ENCODE assay signal across 9 mouse cellular contexts in the genomic region with DNA sequence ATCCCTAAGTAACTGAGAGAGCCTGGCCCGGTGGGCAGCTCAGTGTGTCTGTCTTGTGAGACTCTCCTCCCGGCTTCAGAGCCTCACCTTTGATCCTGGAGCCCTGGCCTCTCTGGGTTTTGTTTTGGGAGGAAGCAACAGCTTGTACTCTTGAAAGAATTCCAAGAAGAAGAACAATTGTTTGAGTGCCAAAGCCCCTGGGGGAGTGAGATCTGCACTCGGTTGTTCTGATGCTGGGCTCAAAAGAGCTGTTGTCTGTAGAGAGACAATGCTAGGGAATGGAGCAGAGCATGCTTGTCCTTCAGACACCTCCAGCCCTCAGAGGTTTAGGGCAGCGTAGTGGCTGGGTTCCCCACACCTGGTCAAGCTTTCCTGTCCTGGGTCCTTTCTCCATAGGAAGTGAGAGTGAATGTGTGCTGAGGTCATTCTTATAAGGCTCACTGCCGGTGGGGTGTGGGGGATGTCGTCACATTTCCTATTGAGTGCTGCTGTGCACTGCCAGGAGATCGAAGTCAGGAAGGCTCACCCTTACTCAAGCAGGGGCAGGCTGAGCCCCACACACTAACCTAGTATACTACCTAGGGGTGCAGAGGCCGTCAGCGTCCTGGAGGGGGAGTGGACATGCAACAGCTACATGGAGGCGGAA. TPM values are rescaled to one million over a fixed set of nuclear protein-coding genes. Genes with fewer than 3 reads are reported as not detected.
A peak's percentile ranks its signal among the peaks of the same experiment; 100 is the strongest.
DNase-seq lines count a peak whose midpoint lies in the region; ATAC-seq and TF ChIP-seq lines count a peak whose summit lies in the region.
"Had no signal": no experiment of that assay in that cellular context is flagged by ENCODE, and none has a peak within 500 bp of the region (broad histone marks: within the 10 kb centered on the region; RNA-seq: fewer than 3 reads in every experiment).

No protein-coding gene starts in this region.

- DNase-seq in hindbrain, embryonic 10.5 days (ENCODE audit: low spot score), result no peak
- no peak for DNase-seq in neural tube, embryonic 10.5 days (ENCODE audit: extremely low spot score, low spot score)
- DNase-seq in yolk sac, embryonic 10.5 days (ENCODE audit: low spot score), result peak; percentile 43
- DNase-seq in left cerebral cortex, postnatal 4 days, result no peak

- no peaks in the 10 kb centered on the region for H3K9me3 ChIP-seq in hindbrain, embryonic 10.5 days
- no peaks in the 10 kb centered on the region for H3K9me3 ChIP-seq in hindbrain, embryonic 12.5 days (replicated peaks)
- H3K9me3 ChIP-seq in neural tube, embryonic 13.5 days, result no peaks in the 10 kb centered on the region
- no peaks in the 10 kb centered on the region for H3K9me3 ChIP-seq in heart, embryonic 16.5 days (replicated peaks; ENCODE audit: control insufficient read depth, low read length)
- no peaks in the 10 kb centered on the region for H3K9me3 ChIP-seq in intestine, postnatal 0 days (ENCODE audit: control insufficient read depth)
- H3K9me3 ChIP-seq: midbrain, embryonic 12.5 days had no signal

- no peak for TF ChIP-seq CTCF in intestine, postnatal 0 days (IDR thresholded peaks at IDR 0.05; ENCODE audit: low read depth)

- peaks cover 13% of the 10 kb centered on the region; the same call in 1 of the 2 replicates for H3K36me3 ChIP-seq in hindbrain, embryonic 10.5 days
- no peaks in the 10 kb centered on the region for H3K36me3 ChIP-seq in hindbrain, embryonic 12.5 days
- H3K36me3 ChIP-seq in neural tube, embryonic 13.5 days, result no peaks in the 10 kb centered on the region
- no peaks in the 10 kb centered on the region for H3K36me3 ChIP-seq in heart, embryonic 16.5 days (ENCODE audit: control insufficient read depth, insufficient read depth)
- H3K36me3 ChIP-seq in intestine, postnatal 0 days (ENCODE audit: control insufficient read depth, insufficient read depth), result peaks cover 4% of the 10 kb centered on the region; the same call in 1 of the 2 replicates
- H3K36me3 ChIP-seq: midbrain, embryonic 12.5 days had no signal

- WGBS in hindbrain, embryonic 10.5 days, result 55% methylated on average over 10 of the region's 10 CpGs
- WGBS in hindbrain, embryonic 12.5 days, result 59% methylated on average over 10 of the region's 10 CpGs
- 56% methylated on average over 10 of the region's 10 CpGs for WGBS in neural tube, embryonic 13.5 days
- WGBS in heart, embryonic 16.5 days, result 48% methylated on average over 10 of the region's 10 CpGs
- 58% methylated on average over 10 of the region's 10 CpGs for WGBS in intestine, postnatal 0 days

- intact Hi-C loops in left cerebral cortex, postnatal 4 days (cut with DNase I), result no loop called here

- no peak overlapping the region for H3K4me2 ChIP-seq in hindbrain, embryonic 12.5 days (replicated peaks)
- no peak overlapping the region for H3K4me2 ChIP-seq in neural tube, embryonic 13.5 days
- 0 out of 2 replicates have a peak overlapping the region, but pooled peaks have one; percentile 28 for H3K4me2 ChIP-seq in heart, embryonic 16.5 days (ENCODE audit: low read depth, low read length)
- no peak overlapping the region for H3K4me2 ChIP-seq in intestine, postnatal 0 days (replicated peaks; ENCODE audit: low read depth)
- H3K4me2 ChIP-seq: midbrain, embryonic 12.5 days had no signal

- no peak overlapping the region for H3K9ac ChIP-seq in hindbrain, embryonic 12.5 days
- no peak overlapping the region for H3K9ac ChIP-seq in neural tube, embryonic 13.5 days
- peak overlapping the region; percentile 39; the same call in 1 of the 2 replicates for H3K9ac ChIP-seq in heart, embryonic 16.5 days (ENCODE audit: low read length)
- no peak overlapping the region for H3K9ac ChIP-seq in intestine, postnatal 0 days (ENCODE audit: low read depth, low read length)
- H3K9ac ChIP-seq: midbrain, embryonic 12.5 days had no signal

- peak overlapping the region; percentile 31; the same call in 1 of the 2 replicates for H3K27ac ChIP-seq in hindbrain, embryonic 10.5 days
- no peak overlapping the region for H3K27ac ChIP-seq in hindbrain, embryonic 12.5 days
- H3K27ac ChIP-seq in neural tube, embryonic 13.5 days (replicated peaks), result 0 out of 2 replicates have a peak overlapping the region, but pooled peaks have one; percentile 40
- H3K27ac ChIP-seq in heart, embryonic 16.5 days (ENCODE audit: low read length), result peak overlapping the region; percentile 81
- H3K27ac ChIP-seq in intestine, postnatal 0 days (ENCODE audit: low read depth, low read length), result no peak overlapping the region
- H3K27ac ChIP-seq: midbrain, embryonic 12.5 days had no signal

- no peak for ATAC-seq in hindbrain, embryonic 12.5 days (ENCODE audit: low FRiP score)
- ATAC-seq in neural tube, embryonic 13.5 days (ENCODE audit: low read depth), result no peak
- 0 out of 2 replicates have a peak, but pooled peaks have one; percentile 3 for ATAC-seq in heart, embryonic 16.5 days (replicated peaks; ENCODE audit: extremely low read depth, insufficient read depth, low FRiP score)
- ATAC-seq in intestine, postnatal 0 days, result no peak

- no peak overlapping the region for H3K4me3 ChIP-seq in hindbrain, embryonic 10.5 days
- no peak overlapping the region for H3K4me3 ChIP-seq in hindbrain, embryonic 12.5 days
- H3K4me3 ChIP-seq in neural tube, embryonic 13.5 days, result no peak overlapping the region
- H3K4me3 ChIP-seq in heart, embryonic 16.5 days (ENCODE audit: low read length), result no peak overlapping the region
- no peak overlapping the region for H3K4me3 ChIP-seq in intestine, postnatal 0 days (ENCODE audit: low read depth, low read length)
- H3K4me3 ChIP-seq: midbrain, embryonic 12.5 days had no signal

- peaks cover 26% of the 10 kb centered on the region for H3K4me1 ChIP-seq in hindbrain, embryonic 10.5 days (replicated peaks)
- peaks cover 13% of the 10 kb centered on the region for H3K4me1 ChIP-seq in hindbrain, embryonic 12.5 days
- peaks cover 27% of the 10 kb centered on the region for H3K4me1 ChIP-seq in neural tube, embryonic 13.5 days (replicated peaks)
- H3K4me1 ChIP-seq in heart, embryonic 16.5 days (ENCODE audit: control insufficient read depth, insufficient read depth, low read length), result peaks cover 83% of the 10 kb centered on the region
- 0 out of 2 replicates have a peak, but pooled peaks cover 2% of the 10 kb centered on the region for H3K4me1 ChIP-seq in intestine, postnatal 0 days (replicated peaks; ENCODE audit: control insufficient read depth, insufficient read depth, low read length)

- H3K27me3 ChIP-seq in hindbrain, embryonic 10.5 days (ENCODE audit: insufficient read depth, poor library complexity, severe bottlenecking), result no peaks in the 10 kb centered on the region
- H3K27me3 ChIP-seq in hindbrain, embryonic 12.5 days, result no peaks in the 10 kb centered on the region
- no peaks in the 10 kb centered on the region for H3K27me3 ChIP-seq in neural tube, embryonic 13.5 days
- no peaks in the 10 kb centered on the region for H3K27me3 ChIP-seq in heart, embryonic 16.5 days (ENCODE audit: control insufficient read depth, insufficient read depth, low read length)
- no peaks in the 10 kb centered on the region for H3K27me3 ChIP-seq in intestine, postnatal 0 days (replicated peaks; ENCODE audit: control insufficient read depth, insufficient read depth, low read length)
- H3K27me3 ChIP-seq: midbrain, embryonic 12.5 days had no signal

RNA-seq across cellular contexts. Expression of a gene that starts 16.9 kb away (rescaled TPM):
- polyA plus RNA-seq in hindbrain, embryonic 10.5 days (2016; fragmentation: Nextera tagmentation; extraction: Ambion mirVana), result 173 and 180 TPM in 2 replicates
- polyA plus RNA-seq in hindbrain, embryonic 12.5 days (2016; fragmentation: Nextera tagmentation; extraction: Ambion mirVana), result 113 and 114 TPM in 2 replicates
- 105 and 118 TPM in 2 replicates for polyA plus RNA-seq in neural tube, embryonic 13.5 days (2015; fragmentation: Nextera tagmentation; extraction: Ambion mirVana)
- 139 and 147 TPM in 2 replicates for polyA plus RNA-seq in heart, embryonic 16.5 days (2015; fragmentation: Nextera tagmentation; extraction: Ambion mirVana)
- total RNA-seq in left cerebral cortex, postnatal 4 days (2021), result 10 to 100 TPM; 43.1 to 46.6 TPM
- 122 and 124 TPM in 2 replicates for polyA plus RNA-seq in intestine, postnatal 0 days (2015; fragmentation: Nextera tagmentation; extraction: Ambion mirVana)

RNA-seq across cellular contexts. Expression of a gene that starts 19.3 kb away (rescaled TPM):
- polyA plus RNA-seq in hindbrain, embryonic 10.5 days (2016; fragmentation: Nextera tagmentation; extraction: Ambion mirVana), result 1.4 and 1.7 TPM in 2 replicates
- 1.8 and 2.1 TPM in 2 replicates for polyA plus RNA-seq in hindbrain, embryonic 12.5 days (2016; fragmentation: Nextera tagmentation; extraction: Ambion mirVana)
- 1.8 and 2.2 TPM in 2 replicates for polyA plus RNA-seq in neural tube, embryonic 13.5 days (2015; fragmentation: Nextera tagmentation; extraction: Ambion mirVana)
- polyA plus RNA-seq in heart, embryonic 16.5 days (2015; fragmentation: Nextera tagmentation; extraction: Ambion mirVana), result 3.3 and 3.8 TPM in 2 replicates
- 10 to 100 TPM; 13.0 to 14.6 TPM for total RNA-seq in left cerebral cortex, postnatal 4 days (2021)
- polyA plus RNA-seq in intestine, postnatal 0 days (2015; fragmentation: Nextera tagmentation; extraction: Ambion mirVana), result 1.0 and 1.3 TPM in 2 replicates

RNA-seq across cellular contexts. Expression of a gene that starts 49.0 kb away (rescaled TPM):
- polyA plus RNA-seq in hindbrain, embryonic 10.5 days (2016; fragmentation: Nextera tagmentation; extraction: Ambion mirVana), result 39.9 and 49.9 TPM in 2 replicates
- polyA plus RNA-seq in hindbrain, embryonic 12.5 days (2016; fragmentation: Nextera tagmentation; extraction: Ambion mirVana), result 39.0 and 45.2 TPM in 2 replicates
- 38.0 and 39.3 TPM in 2 replicates for polyA plus RNA-seq in neural tube, embryonic 13.5 days (2015; fragmentation: Nextera tagmentation; extraction: Ambion mirVana)
- 16.4 and 17.2 TPM in 2 replicates for polyA plus RNA-seq in heart, embryonic 16.5 days (2015; fragmentation: Nextera tagmentation; extraction: Ambion mirVana)
- total RNA-seq in left cerebral cortex, postnatal 4 days (2021), result 1 to 10 TPM; 5.9 to 8.6 TPM
- polyA plus RNA-seq in intestine, postnatal 0 days (2015; fragmentation: Nextera tagmentation; extraction: Ambion mirVana), result 39.4 and 41.8 TPM in 2 replicates

Comparison
In these comparisons a context has a peak if more than half of its experiments do, and no peak if none do; other contexts are left out.
1. H3K27ac ChIP-seq: peak in hindbrain, embryonic 10.5 days (single experiment), neural tube, embryonic 13.5 days (single experiment) and heart, embryonic 16.5 days (single experiment); none in hindbrain, embryonic 12.5 days (single experiment) and intestine, postnatal 0 days (single experiment).